Mouse (Mus musculus) erythroblast, embryonic 14.5 days (primary cell): Measurements from ENCODE around the gene Gm20683. TPM values are rescaled to one million over a fixed set of nuclear protein-coding genes. Genes with fewer than 3 reads are reported as not detected.
A peak's percentile ranks its signal among the peaks of the same experiment; 100 is the strongest.

Experiments
- H3K27me3 ChIP-seq: 2 replicates; pipeline ENCODE4 v1.6.1; 2012; ENCODE audit warnings: inconsistent platforms; ENCODE audit not compliant: control insufficient read depth
- H3K36me3 ChIP-seq: 2 replicates; pipeline ENCODE4 v1.6.1; 2012; ENCODE audit warnings: mild to moderate bottlenecking, inconsistent platforms; ENCODE audit not compliant: control insufficient read depth
- H3K4me1 ChIP-seq: 2 replicates; pipeline ENCODE4 v1.6.1; 2012; ENCODE audit warnings: inconsistent platforms; ENCODE audit not compliant: control insufficient read depth
- H3K4me3 ChIP-seq: replicated peaks from 2 replicates; pipeline ENCODE3; 2012; ENCODE audit warnings: moderate library complexity, mild to moderate bottlenecking, inconsistent platforms
- H3K9me3 ChIP-seq: 2 replicates; pipeline ENCODE4 v1.6.1; 2012; ENCODE audit warnings: low read length, inconsistent platforms, mixed read lengths; ENCODE audit not compliant: control insufficient read depth
- GATA1 ChIP-seq: IDR thresholded peaks from 2 replicates; pipeline ENCODE4 v1.6.1; 2012; ENCODE audit warnings: low read length, inconsistent platforms, mixed read lengths
- TAL1 ChIP-seq: IDR thresholded peaks from 3 replicates; pipeline ENCODE4 v1.6.1; 2012; ENCODE audit warnings: low read length, inconsistent platforms, mixed read lengths
- polyA plus RNA-seq: library from polyadenylated mRNA; stranded (reverse); fragments of >175 nt; gene quantifications from 2 replicates; pipeline ENCODE4 v1.2.3, GENCODE M21; 2012

Gm20683 gene
- 0.68 and 1.1 TPM in 2 replicates for polyA plus RNA-seq

DNA sequence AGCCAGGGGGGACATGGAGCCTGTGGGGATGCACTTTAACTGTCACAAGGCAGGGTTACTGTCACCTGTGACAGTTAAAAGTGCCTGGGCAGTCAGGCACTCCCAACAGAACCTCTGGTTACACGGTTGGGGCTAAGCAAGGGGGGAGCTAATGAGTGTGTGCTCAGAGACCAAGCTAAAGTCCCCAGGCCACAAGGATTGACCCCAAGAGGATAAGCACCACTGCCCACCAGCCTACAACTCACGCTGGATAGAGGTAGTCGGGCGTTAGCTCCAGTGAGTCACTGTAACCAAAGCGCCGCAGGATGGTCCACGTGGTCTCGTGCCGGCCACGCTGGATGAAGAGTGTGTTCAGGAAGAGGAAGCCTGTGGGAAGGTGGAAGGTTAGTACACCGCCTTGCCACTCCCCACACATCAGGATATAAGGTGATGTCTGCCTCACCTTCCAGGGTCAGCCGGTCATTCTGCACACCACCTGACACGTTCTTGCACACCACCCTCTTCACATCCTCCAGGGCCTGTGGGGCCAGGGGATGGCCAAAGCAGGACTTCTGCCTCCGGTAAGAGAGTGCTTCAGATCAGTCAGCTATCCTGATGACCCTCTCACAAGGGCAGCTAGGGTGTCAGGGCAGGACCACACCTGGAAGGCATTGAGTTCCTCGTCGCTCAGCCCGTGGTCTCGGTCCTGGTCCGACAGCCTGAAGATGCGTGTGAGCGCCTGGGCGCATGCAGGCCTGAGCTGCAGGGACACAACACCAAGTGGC is at the start of gene Gm20683:
TSS of gene Gm20683 (minus strand) at position 647 of the 764 bp plus-strand sequence.
- TF ChIP-seq GATA1 (no peak), TAL1 (no peak)
- Histone ChIP-seq H3K4me1 (peaks cover 80% of the 10 kb centered on the region), H3K4me3 (peak within 1 kb of the TSS; percentile 21), H3K9me3 (no peaks in the 10 kb centered on the region), H3K27me3 (no peaks in the 10 kb centered on the region), H3K36me3 (peaks cover 82% of the 10 kb centered on the region)

GRCm38 (mm10) chr17:25888837-25889236 is 47.3 kb upstream of the Gm20683 start:
- no peak overlapping the region for H3K4me3 ChIP-seq
- H3K4me1 ChIP-seq = peaks cover 6% of the 10 kb centered on the region
- H3K9me3 ChIP-seq = no peaks in the 10 kb centered on the region
- TF ChIP-seq TAL1 (no peak), GATA1 (no peak)
- peaks cover 30% of the 10 kb centered on the region for H3K36me3 ChIP-seq
- H3K27me3 ChIP-seq = no peaks in the 10 kb centered on the region

DNA sequence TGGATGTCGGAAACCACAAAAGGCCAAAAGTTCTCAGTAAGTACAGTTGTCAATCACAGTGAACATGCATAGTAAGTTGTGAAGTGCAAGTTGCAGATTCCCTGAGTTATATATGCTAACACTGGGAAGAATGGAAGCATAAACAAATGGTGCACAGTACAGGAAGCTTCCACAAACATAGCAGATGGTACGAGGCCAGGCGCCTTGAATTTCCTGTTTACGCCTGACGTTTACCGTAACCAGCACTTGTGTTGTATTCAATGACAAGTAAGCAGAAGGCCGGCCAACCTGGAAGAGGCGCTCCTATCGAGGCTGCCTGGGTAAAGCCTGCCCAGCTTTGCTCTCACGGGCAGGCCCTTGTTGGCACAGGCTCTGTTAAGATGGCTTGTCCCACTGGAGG is 45.9 kb upstream of the Gm20683 start:
- Histone ChIP-seq H3K4me1 (peaks cover 10% of the 10 kb centered on the region), H3K27me3 (no peaks in the 10 kb centered on the region), H3K4me3 (no peak overlapping the region), H3K9me3 (no peaks in the 10 kb centered on the region), H3K36me3 (peaks cover 44% of the 10 kb centered on the region)
- TF ChIP-seq GATA1 (no peak), TAL1 (no peak)

- peaks cover 48% of the 10 kb centered on the region for H3K36me3 ChIP-seq
These were observed 45.2 kb upstream of the Gm20683 start for GRCm38 (mm10) chr17:25886806-25887205.

GRCm38 (mm10) chr17:25885636-25886035 is 44.1 kb upstream of the Gm20683 start:
- H3K36me3 ChIP-seq = peaks cover 50% of the 10 kb centered on the region
- H3K9me3 ChIP-seq = no peaks in the 10 kb centered on the region
- H3K4me1 ChIP-seq = peaks cover 24% of the 10 kb centered on the region

More at GRCm38 (mm10) chr17:25886806-25887205, 45.2 kb upstream of the Gm20683 start:
- Histone ChIP-seq H3K4me3 (no peak overlapping the region), H3K9me3 (no peaks in the 10 kb centered on the region), H3K27me3 (no peaks in the 10 kb centered on the region), H3K4me1 (peaks cover 17% of the 10 kb centered on the region)
- TF ChIP-seq TAL1 = no peak
- TF ChIP-seq GATA1 = no peak

GRCm38 (mm10) chr17:25883824-25884223 is 42.3 kb upstream of the Gm20683 start:
- Histone ChIP-seq H3K4me3 (no peak overlapping the region), H3K36me3 (peaks cover 54% of the 10 kb centered on the region), H3K9me3 (no peaks in the 10 kb centered on the region), H3K4me1 (peaks cover 30% of the 10 kb centered on the region), H3K27me3 (no peaks in the 10 kb centered on the region)
- TF ChIP-seq GATA1 (no peak), TAL1 (no peak)

More at GRCm38 (mm10) chr17:25885636-25886035, 44.1 kb upstream of the Gm20683 start:
- TF ChIP-seq GATA1 (no peak), TAL1 (no peak)
- no peak overlapping the region for H3K4me3 ChIP-seq
- no peaks in the 10 kb centered on the region for H3K27me3 ChIP-seq

GRCm38 (mm10) chr17:25883268-25883667 is 41.7 kb upstream of the Gm20683 start:
- TF ChIP-seq TAL1 (no peak), GATA1 (no peak)
- H3K9me3 ChIP-seq = no peaks in the 10 kb centered on the region
- no peak overlapping the region for H3K4me3 ChIP-seq
- H3K36me3 ChIP-seq = peaks cover 59% of the 10 kb centered on the region
- H3K27me3 ChIP-seq = no peaks in the 10 kb centered on the region
- H3K4me1 ChIP-seq = peaks cover 30% of the 10 kb centered on the region

GRCm38 (mm10) chr17:25882306-25882705 is 40.7 kb upstream of the Gm20683 start:
- no peak for TF ChIP-seq TAL1
- TF ChIP-seq GATA1 = no peak
- H3K36me3 ChIP-seq = peaks cover 64% of the 10 kb centered on the region
- H3K27me3 ChIP-seq = no peaks in the 10 kb centered on the region
- no peaks in the 10 kb centered on the region for H3K9me3 ChIP-seq
- H3K4me3 ChIP-seq = no peak overlapping the region
- H3K4me1 ChIP-seq = peaks cover 33% of the 10 kb centered on the region

DNA sequence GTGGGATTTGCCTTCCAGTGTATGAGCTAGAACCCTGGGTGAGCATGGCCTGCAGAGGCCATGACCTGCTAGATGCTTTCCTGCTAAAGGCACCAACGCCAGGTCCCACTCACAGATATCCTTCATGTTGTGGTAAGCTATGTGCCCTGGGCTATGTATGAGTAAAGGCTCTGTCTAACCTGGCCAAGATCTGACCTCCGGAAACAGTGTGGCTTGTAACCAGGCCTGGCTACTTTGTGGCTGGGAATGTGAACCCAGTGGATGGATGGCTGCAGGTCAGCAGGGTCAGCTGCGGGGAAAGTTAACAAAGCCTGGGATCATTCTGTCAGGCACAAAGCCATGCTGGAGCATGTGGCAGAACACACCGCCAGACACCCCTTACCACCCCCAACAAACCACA is 40.1 kb upstream of the Gm20683 start:
- Histone ChIP-seq H3K4me3 (no peak overlapping the region), H3K27me3 (no peaks in the 10 kb centered on the region), H3K9me3 (no peaks in the 10 kb centered on the region), H3K4me1 (peaks cover 38% of the 10 kb centered on the region), H3K36me3 (peaks cover 67% of the 10 kb centered on the region)
- TF ChIP-seq TAL1 (no peak), GATA1 (no peak)

DNA sequence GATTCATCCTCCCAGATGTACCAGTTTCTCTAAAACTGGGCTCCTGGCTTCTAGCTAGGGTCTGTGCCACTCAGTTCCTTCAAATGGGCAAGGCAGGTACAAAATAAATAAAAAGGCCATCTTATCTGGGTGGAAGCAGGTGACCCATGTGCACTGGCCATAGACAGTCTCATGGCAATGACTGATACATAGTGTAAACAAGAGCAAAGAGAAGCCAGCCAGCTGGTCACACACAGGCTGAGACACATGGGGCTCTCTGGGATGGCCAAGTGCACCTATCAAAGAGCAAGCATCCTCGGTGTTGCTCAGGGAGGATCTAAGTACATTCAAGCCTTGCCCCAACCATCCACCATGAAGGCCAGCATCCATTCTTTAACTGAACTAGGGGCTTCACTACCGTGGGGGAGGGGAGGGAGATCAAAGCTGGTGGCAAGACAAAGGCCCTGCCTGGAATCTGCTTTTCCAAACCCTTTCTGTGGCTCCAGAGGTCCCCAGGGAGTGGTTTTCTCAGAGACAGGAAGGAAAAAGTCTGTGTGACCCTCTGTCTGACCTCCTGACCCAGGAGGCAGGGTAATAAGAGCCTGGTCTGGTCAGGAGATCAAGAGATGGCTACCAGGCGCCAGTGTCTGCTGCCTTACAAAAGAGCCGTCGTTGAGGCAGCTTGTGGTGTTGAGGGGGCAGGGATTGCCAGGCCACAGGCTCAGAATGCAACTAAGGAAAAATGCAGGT is 39.5 kb upstream of the Gm20683 start:
- Histone ChIP-seq H3K36me3 (peaks cover 66% of the 10 kb centered on the region), H3K27me3 (no peaks in the 10 kb centered on the region), H3K9me3 (no peaks in the 10 kb centered on the region), H3K4me1 (peaks cover 44% of the 10 kb centered on the region), H3K4me3 (no peak overlapping the region)
- TF ChIP-seq GATA1 = no peak
- TF ChIP-seq TAL1 = no peak
